Mouse (Mus musculus): ENCODE results near the gene Arhgap33. TPM values are rescaled to one million over a fixed set of nuclear protein-coding genes. Genes with fewer than 3 reads are reported as not detected.
"Not testable (repeated sequence)": the region's sequence is repeated elsewhere in the genome, so short reads cannot be mapped to it uniquely, and the experiment has no call there.

The Arhgap33 gene
- total and polyA plus RNA-seq, 3 experiments: 0.34 to 3.0 (median 0.37) TPM

GRCm38 (mm10) chr7:30490251-30490956, 44.5 kb downstream of the Arhgap33 start:
- intact Hi-C loops (cut with DNase I): loop anchor here (5.0 kb wide), 1 partner anchor 48 kb away; no protein-coding TSS in a partner anchor
- Histone ChIP-seq H3K79me2 (replicated peaks; ENCODE audit: control insufficient read depth, insufficient read depth, low read length) (no peaks in the 10 kb centered on the region), H3K27ac (no peak overlapping the region), H3K27me3 (ENCODE audit: control insufficient read depth, insufficient read depth, low read length) (no peaks in the 10 kb centered on the region), H3K4me3 (no peak overlapping the region), H3K36me3 (ENCODE audit: control insufficient read depth, insufficient read depth, low read length) (no peaks in the 10 kb centered on the region), H3K4me1 (ENCODE audit: control insufficient read depth, insufficient read depth, low read length) (no peaks in the 10 kb centered on the region), H3K9ac (ENCODE audit: low read depth, low read length) (no peak overlapping the region)
- TF ChIP-seq EP300 (IDR thresholded peaks at IDR 0.05; ENCODE audit: insufficient read depth, low read depth, low read length) (no peak), CTCF (IDR thresholded peaks at IDR 0.05) (peak; percentile 74)
- peak in 1 of 2 experiments; percentile 6 for DNase-seq
- WGBS: 22% methylated on average over 16 of the region's 16 CpGs

GRCm38 (mm10) chr7:30484250-30484649, 50.6 kb downstream of the Arhgap33 start:
- 0 out of 2 replicates have a peak, but pooled peaks cover 4% of the 10 kb centered on the region for H3K27me3 ChIP-seq (ENCODE audit: control insufficient read depth, insufficient read depth, low read length)
- no peak overlapping the region for H3K4me3 ChIP-seq
- WGBS: 14% methylated on average over 8 of the region's 8 CpGs
- no peak for TF ChIP-seq CTCF (IDR thresholded peaks at IDR 0.05)
- no peak for TF ChIP-seq POLR2A (IDR thresholded peaks at IDR 0.05; ENCODE audit: insufficient read depth, low read depth, low read length)
- no peak for TF ChIP-seq EP300 (IDR thresholded peaks at IDR 0.05; ENCODE audit: insufficient read depth, low read depth, low read length)
- H3K4me1 ChIP-seq (ENCODE audit: control insufficient read depth, insufficient read depth, low read length): no peaks in the 10 kb centered on the region
- H3K9ac ChIP-seq (ENCODE audit: low read depth, low read length): no peak overlapping the region
- intact Hi-C loops (cut with DNase I): no loop called here
- no peaks in the 10 kb centered on the region for H3K79me2 ChIP-seq (replicated peaks; ENCODE audit: control insufficient read depth, insufficient read depth, low read length)
- H3K27ac ChIP-seq: no peak overlapping the region
- no peaks in the 10 kb centered on the region for H3K36me3 ChIP-seq (ENCODE audit: control insufficient read depth, insufficient read depth, low read length)
- no peak for DNase-seq

GRCm38 (mm10) chr7:30477415-30478381, 57.2 kb downstream of the Arhgap33 start:
- TF ChIP-seq EP300 (IDR thresholded peaks at IDR 0.05; ENCODE audit: insufficient read depth, low read depth, low read length) (no peak), CTCF (IDR thresholded peaks at IDR 0.05) (no peak), POLR2A (IDR thresholded peaks at IDR 0.05; ENCODE audit: insufficient read depth, low read depth, low read length) (no peak)

GRCm38 (mm10) chr7:30476136-30476535, 58.7 kb downstream of the Arhgap33 start:
- H3K4me1 ChIP-seq (ENCODE audit: control insufficient read depth, insufficient read depth, low read length); H3K36me3 ChIP-seq (ENCODE audit: control insufficient read depth, insufficient read depth, low read length); intact Hi-C loops (cut with DNase I); H3K27me3 ChIP-seq (ENCODE audit: control insufficient read depth, insufficient read depth, low read length); H3K4me3 ChIP-seq; DNase-seq; H3K79me2 ChIP-seq (replicated peaks; ENCODE audit: control insufficient read depth, insufficient read depth, low read length); H3K9ac ChIP-seq (ENCODE audit: low read depth, low read length); H3K27ac ChIP-seq: not testable (repeated sequence)
- WGBS: 86% methylated on average over 7 of the region's 7 CpGs

More at GRCm38 (mm10) chr7:30477415-30478381, 57.2 kb downstream of the Arhgap33 start:
- intact Hi-C loops (cut with DNase I): no loop called here
- no peak overlapping the region for H3K9ac ChIP-seq (ENCODE audit: low read depth, low read length)
- 13% methylated on average over 26 of the region's 32 CpGs for WGBS
- no peaks in the 10 kb centered on the region for H3K36me3 ChIP-seq (ENCODE audit: control insufficient read depth, insufficient read depth, low read length)
- DNase-seq: no peak
- 0 out of 2 replicates have a peak, but pooled peaks cover 4% of the 10 kb centered on the region for H3K27me3 ChIP-seq (ENCODE audit: control insufficient read depth, insufficient read depth, low read length)
- no peaks in the 10 kb centered on the region for H3K4me1 ChIP-seq (ENCODE audit: control insufficient read depth, insufficient read depth, low read length)
- no peak overlapping the region for H3K4me3 ChIP-seq
- H3K27ac ChIP-seq: no peak overlapping the region
- no peaks in the 10 kb centered on the region for H3K79me2 ChIP-seq (replicated peaks; ENCODE audit: control insufficient read depth, insufficient read depth, low read length)

GRCm38 (mm10) chr7:30474999-30475398, 59.9 kb downstream of the Arhgap33 start:
- no peak for TF ChIP-seq POLR2A (IDR thresholded peaks at IDR 0.05; ENCODE audit: insufficient read depth, low read depth, low read length)
- TF ChIP-seq EP300 (IDR thresholded peaks at IDR 0.05; ENCODE audit: insufficient read depth, low read depth, low read length): no peak
- no peak for TF ChIP-seq CTCF (IDR thresholded peaks at IDR 0.05)
- Histone ChIP-seq H3K4me3 (no peak overlapping the region), H3K4me1 (ENCODE audit: control insufficient read depth, insufficient read depth, low read length) (no peaks in the 10 kb centered on the region), H3K27me3 (ENCODE audit: control insufficient read depth, insufficient read depth, low read length) (0 out of 2 replicates have a peak, but pooled peaks cover 1% of the 10 kb centered on the region), H3K9ac (ENCODE audit: low read depth, low read length) (no peak overlapping the region), H3K27ac (no peak overlapping the region), H3K36me3 (ENCODE audit: control insufficient read depth, insufficient read depth, low read length) (no peaks in the 10 kb centered on the region), H3K79me2 (replicated peaks; ENCODE audit: control insufficient read depth, insufficient read depth, low read length) (no peaks in the 10 kb centered on the region)
- WGBS: 56% methylated on average over 4 of the region's 4 CpGs
- intact Hi-C loops (cut with DNase I): no loop called here
- DNase-seq: no peak

- TF ChIP-seq CTCF (IDR thresholded peaks at IDR 0.05) (peak; percentile 63), POLR2A (IDR thresholded peaks at IDR 0.05; ENCODE audit: insufficient read depth, low read depth, low read length) (no peak)
- Histone ChIP-seq H3K27me3 (ENCODE audit: control insufficient read depth, insufficient read depth, low read length) (no peaks in the 10 kb centered on the region), H3K36me3 (ENCODE audit: control insufficient read depth, insufficient read depth, low read length) (no peaks in the 10 kb centered on the region), H3K9ac (ENCODE audit: low read depth, low read length) (no peak overlapping the region), H3K4me3 (no peak overlapping the region), H3K4me1 (ENCODE audit: control insufficient read depth, insufficient read depth, low read length) (no peaks in the 10 kb centered on the region), H3K27ac (no peak overlapping the region), H3K79me2 (replicated peaks; ENCODE audit: control insufficient read depth, insufficient read depth, low read length) (no peaks in the 10 kb centered on the region)
- 48% methylated on average over 5 of the region's 5 CpGs for WGBS
- intact Hi-C loops (cut with DNase I): loop anchor here (2.0 kb wide), 1 partner anchor 100 kb away; no protein-coding TSS in a partner anchor
- no peak for DNase-seq
These were observed 62.4 kb downstream of the Arhgap33 start for GRCm38 (mm10) chr7:30472411-30472810.

Small RNA genes lying within 50 kb of the gene (microRNA-seq; reads per million reads assigned to microRNA genes)
- 5.4 to 6.7 reads per million in 2 experiments for gene Gm38670

Other genes starting within 250 kb of the Arhgap33 start
Only the 30 nearest of the 34 such genes appear.
- gene E130208F15Rik, start 213.3 kb downstream of the Arhgap33 start, total RNA-seq (2021): under 1 TPM; 0.55 to 0.63 TPM
- 0.31 and 0.41 TPM in 2 replicates for gene E130208F15Rik, start 213.3 kb downstream of the Arhgap33 start, polyA plus RNA-seq (2012; rRNA removed)
- 10 to 100 TPM; 12.5 TPM for gene Sdhaf1, start 211.2 kb downstream of the Arhgap33 start, total RNA-seq (2021)
- gene Sdhaf1, start 211.2 kb downstream of the Arhgap33 start, polyA plus RNA-seq (2012; rRNA removed): 17.4 and 17.9 TPM in 2 replicates
- gene Lrfn3, start 172.3 kb downstream of the Arhgap33 start, total RNA-seq (2021): 1 to 10 TPM; 1.1 to 1.3 TPM
- 1.4 and 1.9 TPM in 2 replicates for gene Lrfn3, start 172.3 kb downstream of the Arhgap33 start, polyA plus RNA-seq (2012; rRNA removed)
- gene Tyrobp, start 121.3 kb downstream of the Arhgap33 start, total RNA-seq (2021): 10 to 100 TPM; 20.1 to 23.6 TPM
- gene Tyrobp, start 121.3 kb downstream of the Arhgap33 start, polyA plus RNA-seq (2012; rRNA removed): 62.7 and 65.5 TPM in 2 replicates
- gene Hcst, start 115.2 kb downstream of the Arhgap33 start, total RNA-seq (2021): under 1 TPM in 1 of 2 experiments, not detected in 1; 0.59 TPM
- gene Hcst, start 115.2 kb downstream of the Arhgap33 start, polyA plus RNA-seq (2012; rRNA removed): 4.8 TPM in 1 of 2 replicates, not detected in the other
- under 1 TPM; 0.47 to 0.66 TPM for gene Nfkbid, start 113.3 kb downstream of the Arhgap33 start, total RNA-seq (2021)
- 0.94 and 1.3 TPM in 2 replicates for gene Nfkbid, start 113.3 kb downstream of the Arhgap33 start, polyA plus RNA-seq (2012; rRNA removed)
- 1 to 10 TPM; 3.2 to 3.5 TPM for gene Aplp1, start 89.5 kb downstream of the Arhgap33 start, total RNA-seq (2021)
- 3.6 and 6.2 TPM in 2 replicates for gene Aplp1, start 89.5 kb downstream of the Arhgap33 start, polyA plus RNA-seq (2012; rRNA removed)
- gene Kirrel2, start 77.4 kb downstream of the Arhgap33 start, total RNA-seq (2021): not detected
- not detected in 2 replicates for gene Kirrel2, start 77.4 kb downstream of the Arhgap33 start, polyA plus RNA-seq (2012; rRNA removed)
- gene Nphs1, start 76.7 kb downstream of the Arhgap33 start, total RNA-seq (2021): not detected
- gene Nphs1, start 76.7 kb downstream of the Arhgap33 start, polyA plus RNA-seq (2012; rRNA removed): 0.04 TPM in 1 of 2 replicates, not detected in the other
- not detected for gene Prodh2, start 41.4 kb downstream of the Arhgap33 start, total RNA-seq (2021)
- 0.23 TPM in 1 of 2 replicates, not detected in the other for gene Prodh2, start 41.4 kb downstream of the Arhgap33 start, polyA plus RNA-seq (2012; rRNA removed)
- 100 to 1,000 TPM; 718 to 804 TPM for gene Hspb6, start 17.1 kb upstream of the Arhgap33 start, total RNA-seq (2021)
- gene Hspb6, start 17.1 kb upstream of the Arhgap33 start, polyA plus RNA-seq (2012; rRNA removed): 1,866 and 1,945 TPM in 2 replicates
- 1 to 10 TPM; 2.5 to 6.3 TPM for gene Proser3, start 17.2 kb upstream of the Arhgap33 start, total RNA-seq (2021)
- gene Proser3, start 17.2 kb upstream of the Arhgap33 start, polyA plus RNA-seq (2012; rRNA removed): 5.6 and 5.8 TPM in 2 replicates
- 10 to 100 TPM; 13.7 to 16.0 TPM for gene Lin37, start 24.8 kb upstream of the Arhgap33 start, total RNA-seq (2021)
- gene Lin37, start 24.8 kb upstream of the Arhgap33 start, polyA plus RNA-seq (2012; rRNA removed): 16.2 and 20.0 TPM in 2 replicates
- gene U2af1l4, start 28.2 kb upstream of the Arhgap33 start, total RNA-seq (2021): 10 to 100 TPM; 56.0 to 67.9 TPM
- gene U2af1l4, start 28.2 kb upstream of the Arhgap33 start, polyA plus RNA-seq (2012; rRNA removed): 61.3 and 71.4 TPM in 2 replicates
- 1 to 10 TPM; 1.1 to 1.9 TPM for gene Gm49396, start 28.3 kb upstream of the Arhgap33 start, total RNA-seq (2021)
- 1.6 and 3.1 TPM in 2 replicates for gene Gm49396, start 28.3 kb upstream of the Arhgap33 start, polyA plus RNA-seq (2012; rRNA removed)
- 10 to 100 TPM; 75.6 to 85.7 TPM for gene Psenen, start 28.6 kb upstream of the Arhgap33 start, total RNA-seq (2021)
- gene Psenen, start 28.6 kb upstream of the Arhgap33 start, polyA plus RNA-seq (2012; rRNA removed): 109 and 124 TPM in 2 replicates
- under 1 TPM; 0.23 to 0.75 TPM for gene Igflr1, start 30.4 kb upstream of the Arhgap33 start, total RNA-seq (2021)
- gene Igflr1, start 30.4 kb upstream of the Arhgap33 start, polyA plus RNA-seq (2012; rRNA removed): 1.2 and 3.7 TPM in 2 replicates
- gene Kmt2b, start 53.7 kb upstream of the Arhgap33 start, total RNA-seq (2021): 10 to 100 TPM; 15.6 to 15.9 TPM
- 25.6 and 28.3 TPM in 2 replicates for gene Kmt2b, start 53.7 kb upstream of the Arhgap33 start, polyA plus RNA-seq (2012; rRNA removed)
- gene Zbtb32, start 63.8 kb upstream of the Arhgap33 start, total RNA-seq (2021): under 1 TPM in 1 of 2 experiments, not detected in 1; 0.11 TPM
- gene Zbtb32, start 63.8 kb upstream of the Arhgap33 start, polyA plus RNA-seq (2012; rRNA removed): 0.20 and 0.64 TPM in 2 replicates
- gene Upk1a, start 77.8 kb upstream of the Arhgap33 start, total RNA-seq (2021): under 1 TPM in 1 of 2 experiments, not detected in 1; 0.36 TPM
- gene Upk1a, start 77.8 kb upstream of the Arhgap33 start, polyA plus RNA-seq (2012; rRNA removed): 2.8 and 4.8 TPM in 2 replicates
- gene Cox6b1, start 91.1 kb upstream of the Arhgap33 start, total RNA-seq (2021): 1,000 to 10,000 TPM; 4,061 to 4,696 TPM
- gene Cox6b1, start 91.1 kb upstream of the Arhgap33 start, polyA plus RNA-seq (2012; rRNA removed): 1,860 and 2,330 TPM in 2 replicates
- gene Etv2, start 100.8 kb upstream of the Arhgap33 start, total RNA-seq (2021): not detected
- not detected in 2 replicates for gene Etv2, start 100.8 kb upstream of the Arhgap33 start, polyA plus RNA-seq (2012; rRNA removed)
- 10 to 100 TPM; 47.7 to 51.3 TPM for gene Rbm42, start 115.3 kb upstream of the Arhgap33 start, total RNA-seq (2021)
- gene Rbm42, start 115.3 kb upstream of the Arhgap33 start, polyA plus RNA-seq (2012; rRNA removed): 25.8 and 29.1 TPM in 2 replicates
- gene Haus5, start 129.9 kb upstream of the Arhgap33 start, total RNA-seq (2021): 1 to 10 TPM; 3.3 to 3.9 TPM
- 3.7 and 4.9 TPM in 2 replicates for gene Haus5, start 129.9 kb upstream of the Arhgap33 start, polyA plus RNA-seq (2012; rRNA removed)
- gene Pmis2, start 136.5 kb upstream of the Arhgap33 start, total RNA-seq (2021): under 1 TPM in 1 of 2 experiments, not detected in 1; 0.52 TPM
- gene Pmis2, start 136.5 kb upstream of the Arhgap33 start, polyA plus RNA-seq (2012; rRNA removed): not detected in 2 replicates
- gene 2200002J24Rik, start 163.9 kb upstream of the Arhgap33 start, total RNA-seq (2021): not detected
- 0.35 TPM in 1 of 2 replicates, not detected in the other for gene 2200002J24Rik, start 163.9 kb upstream of the Arhgap33 start, polyA plus RNA-seq (2012; rRNA removed)
- gene Atp4a, start 177.1 kb upstream of the Arhgap33 start, total RNA-seq (2021): under 1 TPM; 0.10 to 0.32 TPM
- not detected in 2 replicates for gene Atp4a, start 177.1 kb upstream of the Arhgap33 start, polyA plus RNA-seq (2012; rRNA removed)
- gene Tmem147, start 194.5 kb upstream of the Arhgap33 start, total RNA-seq (2021): 100 to 1,000 TPM; 219 to 241 TPM
- gene Tmem147, start 194.5 kb upstream of the Arhgap33 start, polyA plus RNA-seq (2012; rRNA removed): 293 and 357 TPM in 2 replicates
- not detected for gene Gapdhs, start 208.6 kb upstream of the Arhgap33 start, total RNA-seq (2021)
- 1.1 and 1.7 TPM in 2 replicates for gene Gapdhs, start 208.6 kb upstream of the Arhgap33 start, polyA plus RNA-seq (2012; rRNA removed)
- gene Sbsn, start 216.4 kb upstream of the Arhgap33 start, total RNA-seq (2021): 1 to 10 TPM; 1.8 to 2.3 TPM
- gene Sbsn, start 216.4 kb upstream of the Arhgap33 start, polyA plus RNA-seq (2012; rRNA removed): 1.6 and 1.7 TPM in 2 replicates

All from heart, adult 2 months (tissue).